Mouse (Mus musculus) macrophage (primary cell): Measurements from ENCODE around the gene Ttc9c. TPM values are rescaled to one million over a fixed set of nuclear protein-coding genes. Genes with fewer than 3 reads are reported as not detected.
"Not testable (repeated sequence)": the region's sequence is repeated elsewhere in the genome, so short reads cannot be mapped to it uniquely, and the experiment has no call there.

ENCODE experiments used
- H3K27ac ChIP-seq: fragments of 350-480 bp; formaldehyde crosslinking; 2 replicates; pipeline ENCODE4 v1.9.0; 2021
- H3K36me3 ChIP-seq: fragments of 350-480 bp; formaldehyde crosslinking; 2 replicates; pipeline ENCODE4 v1.9.0; 2021; ENCODE audit errors: inconsistent target
- H3K4me3 ChIP-seq: fragments of 350-480 bp; formaldehyde crosslinking; 2 replicates; pipeline ENCODE4 v1.9.0; 2021; ENCODE audit errors: inconsistent target
- H3K79me2 ChIP-seq: fragments of 350-480 bp; formaldehyde crosslinking; 2 replicates; pipeline ENCODE4 v1.9.0; 2021; ENCODE audit errors: inconsistent target
- WGBS: methylation state at CpG from one replicate; pipeline ENCODE4 v1.1.7; 2026; ENCODE audit warnings: inconsistent platforms; ENCODE audit not compliant: missing documents; 5-methylcytosine and 5-hydroxymethylcytosine counted together
- polyA plus RNA-seq: library from polyadenylated mRNA; stranded (reverse); fragments of 250-400 nt; gene quantifications from 3 replicates; pipeline ENCODE4 v1.2.4, GENCODE M21; 2018; ENCODE audit warnings: inconsistent platforms

Gene Ttc9c
- polyA plus RNA-seq, 1 experiment from 2014 or later = 30.5 TPM

- Histone ChIP-seq H3K79me2 (peaks cover 11% of the 10 kb centered on the region; the same call in 1 of the 2 replicates), H3K4me3 (peak within 1 kb of the TSS; percentile 39), H3K36me3 (peaks cover 7% of the 10 kb centered on the region; the same call in 1 of the 2 replicates), H3K27ac (peak within 1 kb of the TSS; percentile 34; the same call in 1 of the 2 replicates)
- 96% methylated on average over 11 of the region's 11 CpGs for WGBS
Measured at GRCm38 (mm10) chr19:8839103-8839907, 20.2 kb upstream of the Ttc9c start, which contains the start of gene Gng3. Gng3 (minus strand) TSS chr19:8839194.

GRCm38 (mm10) chr19:8838041-8838730, 19.1 kb upstream of the Ttc9c start:
- peak overlapping the region; percentile 39 for H3K4me3 ChIP-seq
- 33% methylated on average over 15 of the region's 15 CpGs for WGBS
- peaks cover 17% of the 10 kb centered on the region; the same call in 1 of the 2 replicates for H3K79me2 ChIP-seq
- peaks cover 8% of the 10 kb centered on the region; the same call in 1 of the 2 replicates for H3K36me3 ChIP-seq
- H3K27ac ChIP-seq = peak overlapping the region; percentile 34; the same call in 1 of the 2 replicates

DNA sequence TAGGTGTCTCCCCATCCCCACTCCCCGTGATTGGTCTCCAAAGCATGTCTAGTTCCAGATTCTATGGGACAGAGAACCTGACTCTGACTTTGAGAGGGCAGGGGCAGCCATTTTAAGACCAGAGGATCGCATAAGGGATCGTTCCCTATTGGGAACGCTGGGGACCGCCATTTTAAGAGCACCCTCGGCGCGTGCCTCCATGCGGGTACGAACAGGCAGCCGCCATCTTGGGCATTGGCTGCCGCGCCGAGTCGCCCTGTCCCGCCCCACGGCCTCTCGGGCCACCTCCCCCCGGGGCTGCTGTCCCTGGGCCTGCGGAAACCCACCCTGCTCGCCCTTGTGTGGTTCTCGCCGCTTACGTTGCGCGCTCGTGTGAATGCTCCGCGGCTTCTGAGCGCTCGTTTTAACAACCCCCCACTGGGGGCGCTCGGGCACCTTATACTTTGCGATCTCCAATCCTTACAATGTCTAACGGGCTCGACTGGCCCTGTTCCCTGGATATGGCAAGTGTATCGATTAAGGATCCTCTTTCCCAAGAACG, 18.2 kb upstream of the Ttc9c start, which contains the start of gene Bscl2:
Gene Bscl2 (plus strand): TSS at position 217 of the 541 bp plus-strand sequence.
- Histone ChIP-seq H3K4me3 (peak within 1 kb of the TSS; percentile 39), H3K27ac (peak within 1 kb of the TSS; percentile 34), H3K79me2 (peaks cover 17% of the 10 kb centered on the region; the same call in 1 of the 2 replicates), H3K36me3 (peaks cover 12% of the 10 kb centered on the region; the same call in 1 of the 2 replicates)
- WGBS = 4% methylated on average over 38 of the region's 38 CpGs

DNA sequence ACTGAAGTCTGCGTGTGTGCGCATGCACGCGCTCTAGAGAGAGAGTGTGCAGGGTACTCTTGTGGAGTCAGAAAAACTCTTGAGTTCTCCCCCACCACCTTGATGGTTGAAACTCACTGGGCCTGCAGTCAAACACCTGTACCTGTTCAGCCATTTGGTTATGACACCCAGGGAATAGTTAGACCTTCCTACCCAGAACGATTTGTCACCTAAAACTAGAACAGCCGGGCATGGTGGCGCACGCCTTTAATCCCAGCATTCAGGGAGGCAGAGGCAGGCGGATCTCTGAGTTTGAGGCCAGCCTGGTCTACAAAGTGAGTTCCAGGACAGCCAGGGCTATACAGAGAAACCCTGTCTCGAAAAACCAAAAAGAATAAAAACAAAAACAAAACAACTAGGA, 17.2 kb upstream of the Ttc9c start:
- Histone ChIP-seq H3K36me3 (peaks cover 21% of the 10 kb centered on the region), H3K79me2 (peaks cover 22% of the 10 kb centered on the region; the same call in 1 of the 2 replicates)
- not testable (repeated sequence) for H3K27ac ChIP-seq, H3K4me3 ChIP-seq
- 96% methylated on average over 10 of the region's 10 CpGs for WGBS

GRCm38 (mm10) chr19:8832971-8833370, 13.8 kb upstream of the Ttc9c start:
- Histone ChIP-seq H3K4me3 (no peak overlapping the region), H3K27ac (0 out of 2 replicates have a peak overlapping the region, but pooled peaks have one; percentile 3), H3K36me3 (peaks cover 36% of the 10 kb centered on the region), H3K79me2 (peaks cover 26% of the 10 kb centered on the region)
- WGBS = 90% methylated on average over 4 of the region's 4 CpGs

- no peak overlapping the region for H3K27ac ChIP-seq
- no peak overlapping the region for H3K4me3 ChIP-seq
- peaks cover 43% of the 10 kb centered on the region for H3K79me2 ChIP-seq
- peaks cover 52% of the 10 kb centered on the region for H3K36me3 ChIP-seq
- 90% methylated on average over 5 of the region's 11 CpGs for WGBS
Measured at GRCm38 (mm10) chr19:8831262-8831661, 12.1 kb upstream of the Ttc9c start.

GRCm38 (mm10) chr19:8830664-8831063, 11.5 kb upstream of the Ttc9c start:
- Histone ChIP-seq H3K36me3 (peaks cover 58% of the 10 kb centered on the region), H3K27ac (peak overlapping the region; percentile 66; the same call in 1 of the 2 replicates), H3K79me2 (peaks cover 49% of the 10 kb centered on the region), H3K4me3 (no peak overlapping the region)
- WGBS = 98% methylated on average over 8 of the region's 8 CpGs

DNA sequence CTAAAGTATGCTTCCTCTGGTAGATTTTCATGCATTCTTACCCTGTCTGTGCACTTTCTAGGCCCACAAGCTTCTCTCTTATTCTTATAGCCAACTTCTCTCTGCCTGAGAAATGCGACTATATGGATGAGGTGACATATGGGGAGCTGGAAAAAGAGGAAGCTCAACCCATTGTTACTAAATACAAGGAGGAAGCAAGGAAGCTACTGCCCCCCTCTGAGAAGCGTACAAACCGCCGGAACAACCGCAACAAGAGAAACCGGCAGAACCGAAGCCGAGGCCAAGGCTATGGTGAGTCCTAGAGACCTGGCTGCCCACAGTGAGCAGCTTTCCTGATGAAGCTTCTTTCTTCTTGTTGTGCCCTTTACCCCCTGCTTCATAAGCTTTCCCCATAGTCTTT, 10.5 kb upstream of the Ttc9c start, which contains the start of gene AC129217.1:
Gene AC129217.1 (plus strand): TSS at position 114 of the 400 bp plus-strand sequence.
- peaks cover 59% of the 10 kb centered on the region for H3K79me2 ChIP-seq
- peaks cover 65% of the 10 kb centered on the region for H3K36me3 ChIP-seq
- peak within 1 kb of the TSS; percentile 66 for H3K27ac ChIP-seq
- H3K4me3 ChIP-seq = no peak within 1 kb of the TSS
- 4% methylated on average over 8 of the region's 8 CpGs for WGBS

GRCm38 (mm10) chr19:8822696-8823095, 3.6 kb upstream of the Ttc9c start:
- WGBS = 86% methylated on average over 8 of the region's 8 CpGs
- peaks cover 82% of the 10 kb centered on the region for H3K79me2 ChIP-seq
- H3K36me3 ChIP-seq = peaks cover 50% of the 10 kb centered on the region
- H3K4me3 ChIP-seq = no peak overlapping the region
- no peak overlapping the region for H3K27ac ChIP-seq

DNA sequence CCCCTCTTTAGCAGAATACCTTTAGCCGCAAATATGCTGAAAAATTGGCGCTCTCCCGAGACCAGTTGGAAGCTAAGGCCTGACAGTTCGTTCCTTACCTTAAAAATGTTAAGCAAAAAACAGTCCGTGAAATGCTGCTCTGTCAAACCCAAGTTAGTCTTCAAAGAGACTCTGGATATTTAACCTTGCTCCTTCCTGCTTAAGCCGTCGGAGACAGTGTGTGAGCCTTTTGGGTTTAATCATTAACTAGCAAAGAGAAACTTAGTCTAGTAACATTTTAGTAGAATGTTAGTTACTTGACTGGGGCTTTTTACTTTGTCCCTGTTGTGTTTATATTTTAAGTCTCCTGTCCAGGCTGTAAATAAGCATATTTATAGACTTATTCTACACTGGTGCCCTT, 2.0 kb upstream of the Ttc9c start:
- Histone ChIP-seq H3K36me3 (peaks cover 39% of the 10 kb centered on the region), H3K27ac (peak overlapping the region; percentile 96), H3K4me3 (peak overlapping the region; percentile 95), H3K79me2 (peaks cover 82% of the 10 kb centered on the region)
- WGBS = 3% methylated on average over 7 of the region's 7 CpGs

GRCm38 (mm10) chr19:8820424-8820956, 1.4 kb upstream of the Ttc9c start:
- peaks cover 38% of the 10 kb centered on the region for H3K36me3 ChIP-seq
- peak overlapping the region; percentile 96 for H3K27ac ChIP-seq
- peaks cover 82% of the 10 kb centered on the region for H3K79me2 ChIP-seq
- peak overlapping the region; percentile 95 for H3K4me3 ChIP-seq
- under 1% methylated on average over 48 of the region's 48 CpGs for WGBS

DNA sequence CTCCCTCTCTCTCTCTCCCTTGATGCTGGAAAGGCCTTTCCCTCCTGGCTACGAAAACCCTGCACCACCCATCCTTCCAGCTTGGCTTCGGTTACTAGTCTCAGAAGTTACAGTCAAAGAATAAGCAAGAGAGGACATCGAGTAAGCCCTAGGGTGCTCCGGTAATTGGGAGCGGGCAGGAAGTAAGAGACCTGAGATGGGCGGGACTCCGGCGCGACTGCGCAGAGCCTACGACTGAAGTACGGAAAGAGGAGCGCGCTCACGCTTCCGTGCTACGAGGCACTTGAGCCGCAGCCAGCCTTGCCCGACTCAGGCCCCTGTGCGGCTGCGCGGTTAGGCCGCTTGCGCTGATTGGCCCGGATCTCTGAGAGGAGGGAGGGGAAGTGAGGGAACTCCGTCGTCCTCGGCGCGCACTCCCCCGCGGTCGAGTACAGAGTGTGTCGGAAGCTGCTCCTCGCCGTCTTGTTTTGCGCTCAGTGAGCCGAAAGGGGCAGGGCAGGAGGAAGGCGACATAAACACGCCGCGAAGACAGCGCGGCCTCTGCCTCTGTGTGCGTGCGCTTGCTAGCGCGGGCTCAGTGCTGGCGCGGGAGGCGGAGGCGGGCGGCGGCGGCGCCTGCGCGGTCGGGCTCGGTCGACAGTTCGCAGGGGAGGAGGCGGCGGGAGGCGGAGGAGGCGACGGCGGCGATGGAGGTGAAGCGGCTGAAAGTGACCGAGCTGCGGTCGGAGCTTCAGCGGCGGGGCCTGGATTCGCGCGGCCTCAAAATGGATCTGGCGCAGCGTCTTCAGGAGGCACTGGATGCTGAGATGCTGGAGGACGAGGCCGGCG, 677 bp upstream of the Ttc9c start, which contains the start of gene Hnrnpul2:
Gene Hnrnpul2 (plus strand): TSS at position 415 of the 828 bp plus-strand sequence.
- WGBS = 2% methylated on average over 70 of the region's 83 CpGs
- Histone ChIP-seq H3K36me3 (peaks cover 35% of the 10 kb centered on the region), H3K4me3 (peak within 1 kb of the TSS; percentile 95), H3K79me2 (peaks cover 82% of the 10 kb centered on the region), H3K27ac (peak within 1 kb of the TSS; percentile 96)

DNA sequence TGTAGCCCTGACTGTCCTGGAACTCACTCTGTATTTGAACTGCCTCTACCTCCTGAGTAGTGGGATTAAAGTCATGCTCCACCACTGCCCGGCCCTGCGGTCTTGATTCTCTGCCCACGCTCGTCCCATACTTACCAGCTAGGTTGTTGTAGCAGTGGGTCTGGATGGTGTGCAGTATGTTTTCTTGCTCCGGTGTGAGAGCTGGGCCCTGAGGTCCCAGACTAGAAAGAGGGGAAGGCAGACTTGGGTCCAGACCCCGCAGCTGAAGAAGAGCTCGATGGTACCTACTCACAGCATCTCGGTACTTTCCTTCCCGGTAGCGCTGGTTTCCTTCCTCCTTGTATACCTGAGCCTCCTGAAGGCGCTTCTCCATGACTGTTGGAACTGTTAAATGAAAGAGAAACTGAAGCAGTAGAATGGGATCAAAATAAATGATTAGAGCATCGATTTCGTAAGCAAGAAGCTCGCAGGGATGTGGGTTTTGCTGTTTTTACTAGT, 783 bp downstream of the Ttc9c start:
- 17% methylated on average over 13 of the region's 14 CpGs for WGBS
- Histone ChIP-seq H3K4me3 (peak overlapping the region; percentile 95), H3K27ac (peak overlapping the region; percentile 96), H3K36me3 (peaks cover 31% of the 10 kb centered on the region), H3K79me2 (peaks cover 82% of the 10 kb centered on the region)
